Mouse (Mus musculus): ENCODE data around the gene Gm13698. TPM values are rescaled to one million over a fixed set of nuclear protein-coding genes. Genes with fewer than 3 reads are reported as not detected.
A peak's percentile ranks its signal among the peaks of the same experiment; 100 is the strongest.
"Not testable (repeated sequence)": the region's sequence is repeated elsewhere in the genome, so short reads cannot be mapped to it uniquely, and the experiment has no call there.

Gm13698 gene
- total and polyA plus RNA-seq, 3 experiments, result 0.04 to 0.44 TPM; not detected in 1

- H3K36me3 ChIP-seq (replicated peaks in 1 of 2; ENCODE audit: control insufficient read depth in 1 of 2, insufficient read depth in 1 of 2, low read length in 1 of 2); in situ Hi-C loops (cut with MboI; ENCODE audit: low pct_ligation_motif_present, low pct_unique_long_range_greater_than_20kb, low sequenced_read_pairs); H3K27ac ChIP-seq (ENCODE audit: insufficient read depth, low read depth); H3K9ac ChIP-seq (ENCODE audit: insufficient read depth, low read depth); H3K27me3 ChIP-seq (replicated peaks); DNase-seq (ENCODE audit: extremely low read depth); H3K4me3 ChIP-seq (replicated peaks in 1 of 3; ENCODE audit: low read depth in 2 of 3, low read length in 2 of 3, poor library complexity in 1 of 3); H3K79me2 ChIP-seq (replicated peaks; ENCODE audit: control insufficient read depth, extremely low read depth, insufficient read depth, poor library complexity, severe bottlenecking); H3K4me2 ChIP-seq (ENCODE audit: insufficient read depth, low read depth, poor library complexity, severe bottlenecking); dilution Hi-C loops (cut with MboI; ENCODE audit: extremely low pct_ligation_motif_present, extremely low pct_unique_long_range_greater_than_20kb, low sequenced_read_pairs); H3K4me1 ChIP-seq (ENCODE audit: control insufficient read depth in 1 of 2, insufficient read depth in 2 of 2); H3K9me3 ChIP-seq (replicated peaks; ENCODE audit: low read length): not testable (repeated sequence)
Measured at GRCm38 (mm10) chr2:83990253-83990652, 34.8 kb downstream of the Gm13698 start, which contains the start of gene Gm13691. Gm13691 (plus strand) TSS chr2:83990553.

GRCm38 (mm10) chr2:83993639-83994255 lies 38.3 kb downstream of the Gm13698 start:
- peak; percentile 55 for TF ChIP-seq ELF1 (IDR thresholded peaks at IDR 0.05; ENCODE audit: low read depth, low read length)
- H3K79me2 ChIP-seq (replicated peaks; ENCODE audit: control insufficient read depth, extremely low read depth, insufficient read depth, poor library complexity, severe bottlenecking); dilution Hi-C loops (cut with MboI; ENCODE audit: extremely low pct_ligation_motif_present, extremely low pct_unique_long_range_greater_than_20kb, low sequenced_read_pairs); H3K4me1 ChIP-seq (ENCODE audit: control insufficient read depth in 1 of 2, insufficient read depth in 2 of 2); in situ Hi-C loops (cut with MboI; ENCODE audit: low pct_ligation_motif_present, low pct_unique_long_range_greater_than_20kb, low sequenced_read_pairs); H3K9me3 ChIP-seq (replicated peaks; ENCODE audit: low read length); H3K27ac ChIP-seq (ENCODE audit: insufficient read depth, low read depth); H3K36me3 ChIP-seq (replicated peaks in 1 of 2; ENCODE audit: control insufficient read depth in 1 of 2, insufficient read depth in 1 of 2, low read length in 1 of 2); H3K27me3 ChIP-seq (replicated peaks); H3K9ac ChIP-seq (ENCODE audit: insufficient read depth, low read depth): not testable (repeated sequence)
- Histone ChIP-seq H3K4me3 (replicated peaks in 1 of 3; ENCODE audit: low read depth in 2 of 3, low read length in 2 of 3, poor library complexity in 1 of 3) (peak overlapping the region in 1 of 3 experiments; percentile 23), H3K4me2 (ENCODE audit: insufficient read depth, low read depth, poor library complexity, severe bottlenecking) (peak overlapping the region; percentile 75)
- DNase-seq (ENCODE audit: extremely low read depth), result peak; percentile 29

- H3K9ac ChIP-seq (ENCODE audit: insufficient read depth, low read depth); H3K27ac ChIP-seq (ENCODE audit: insufficient read depth, low read depth); dilution Hi-C loops (cut with MboI; ENCODE audit: extremely low pct_ligation_motif_present, extremely low pct_unique_long_range_greater_than_20kb, low sequenced_read_pairs); H3K4me3 ChIP-seq (replicated peaks in 1 of 3; ENCODE audit: low read depth in 2 of 3, low read length in 2 of 3, poor library complexity in 1 of 3); H3K4me1 ChIP-seq (ENCODE audit: control insufficient read depth in 1 of 2, insufficient read depth in 2 of 2); H3K27me3 ChIP-seq (replicated peaks); H3K4me2 ChIP-seq (ENCODE audit: insufficient read depth, low read depth, poor library complexity, severe bottlenecking); H3K36me3 ChIP-seq (replicated peaks in 1 of 2; ENCODE audit: control insufficient read depth in 1 of 2, insufficient read depth in 1 of 2, low read length in 1 of 2); in situ Hi-C loops (cut with MboI; ENCODE audit: low pct_ligation_motif_present, low pct_unique_long_range_greater_than_20kb, low sequenced_read_pairs); H3K79me2 ChIP-seq (replicated peaks; ENCODE audit: control insufficient read depth, extremely low read depth, insufficient read depth, poor library complexity, severe bottlenecking); DNase-seq (ENCODE audit: extremely low read depth); H3K9me3 ChIP-seq (replicated peaks; ENCODE audit: low read length): not testable (repeated sequence)
Measured at GRCm38 (mm10) chr2:83994526-83994925, 39.0 kb downstream of the Gm13698 start.

Other genes starting within 250 kb of the Gm13698 start
- 25.0 and 25.5 TPM in 2 replicates for gene Itgav, start 231.3 kb upstream of the Gm13698 start, total RNA-seq (2012; rRNA removed)
- gene Itgav, start 231.3 kb upstream of the Gm13698 start, total RNA-seq (2014; rRNA removed), result 16.2 and 16.7 TPM in 2 replicates
- gene Itgav, start 231.3 kb upstream of the Gm13698 start, polyA plus RNA-seq (2012; ENCODE audit: insufficient read length, low read depth), result 19.7 and 28.2 TPM in 2 replicates
- gene Fam171b, start 143.1 kb upstream of the Gm13698 start, total RNA-seq (2012; rRNA removed), result 0.80 and 2.1 TPM in 2 replicates
- 0.69 and 0.72 TPM in 2 replicates for gene Fam171b, start 143.1 kb upstream of the Gm13698 start, total RNA-seq (2014; rRNA removed)
- gene Fam171b, start 143.1 kb upstream of the Gm13698 start, polyA plus RNA-seq (2012; ENCODE audit: insufficient read length, low read depth), result 0.76 and 0.77 TPM in 2 replicates
- not detected in 2 replicates for gene Zswim2, start 14.5 kb upstream of the Gm13698 start, total RNA-seq (2012; rRNA removed)
- gene Zswim2, start 14.5 kb upstream of the Gm13698 start, total RNA-seq (2014; rRNA removed), result not detected in 2 replicates
- not detected in 2 replicates for gene Zswim2, start 14.5 kb upstream of the Gm13698 start, polyA plus RNA-seq (2012; ENCODE audit: insufficient read length, low read depth)
- gene Gm13693, start 5.8 kb downstream of the Gm13698 start, total RNA-seq (2012; rRNA removed), result 0.04 TPM in 1 of 2 replicates, not detected in the other
- gene Gm13693, start 5.8 kb downstream of the Gm13698 start, total RNA-seq (2014; rRNA removed), result 0.34 and 0.44 TPM in 2 replicates
- not detected in 2 replicates for gene Gm13693, start 5.8 kb downstream of the Gm13698 start, polyA plus RNA-seq (2012; ENCODE audit: insufficient read length, low read depth)
- 0.04 TPM in 1 of 2 replicates, not detected in the other for gene Gm13695, start 11.6 kb downstream of the Gm13698 start, total RNA-seq (2012; rRNA removed)
- 0.34 TPM in 1 of 2 replicates, not detected in the other for gene Gm13695, start 11.6 kb downstream of the Gm13698 start, total RNA-seq (2014; rRNA removed)
- not detected in 2 replicates for gene Gm13695, start 11.6 kb downstream of the Gm13698 start, polyA plus RNA-seq (2012; ENCODE audit: insufficient read length, low read depth)
- gene Gm13696, start 17.4 kb downstream of the Gm13698 start, total RNA-seq (2012; rRNA removed), result 0.04 TPM in 1 of 2 replicates, not detected in the other
- 0.34 and 0.44 TPM in 2 replicates for gene Gm13696, start 17.4 kb downstream of the Gm13698 start, total RNA-seq (2014; rRNA removed)
- not detected in 2 replicates for gene Gm13696, start 17.4 kb downstream of the Gm13698 start, polyA plus RNA-seq (2012; ENCODE audit: insufficient read length, low read depth)
- gene Gm13694, start 23.2 kb downstream of the Gm13698 start, total RNA-seq (2012; rRNA removed), result 0.04 TPM in 1 of 2 replicates, not detected in the other
- gene Gm13694, start 23.2 kb downstream of the Gm13698 start, total RNA-seq (2014; rRNA removed), result 0.34 and 0.44 TPM in 2 replicates
- not detected in 2 replicates for gene Gm13694, start 23.2 kb downstream of the Gm13698 start, polyA plus RNA-seq (2012; ENCODE audit: insufficient read length, low read depth)
- gene Gm13697, start 29.1 kb downstream of the Gm13698 start, total RNA-seq (2012; rRNA removed), result 0.04 TPM in 1 of 2 replicates, not detected in the other
- 0.34 and 0.44 TPM in 2 replicates for gene Gm13697, start 29.1 kb downstream of the Gm13698 start, total RNA-seq (2014; rRNA removed)
- gene Gm13697, start 29.1 kb downstream of the Gm13698 start, polyA plus RNA-seq (2012; ENCODE audit: insufficient read length, low read depth), result not detected in 2 replicates
- 0.04 TPM in 1 of 2 replicates, not detected in the other for gene Gm13691, start 34.9 kb downstream of the Gm13698 start, total RNA-seq (2012; rRNA removed)
- 0.34 and 0.44 TPM in 2 replicates for gene Gm13691, start 34.9 kb downstream of the Gm13698 start, total RNA-seq (2014; rRNA removed)
- gene Gm13691, start 34.9 kb downstream of the Gm13698 start, polyA plus RNA-seq (2012; ENCODE audit: insufficient read length, low read depth), result not detected in 2 replicates

All from CH12.LX (cell line).